8 mouse cellular contexts compared by ENCODE assay signal in the genomic region with DNA sequence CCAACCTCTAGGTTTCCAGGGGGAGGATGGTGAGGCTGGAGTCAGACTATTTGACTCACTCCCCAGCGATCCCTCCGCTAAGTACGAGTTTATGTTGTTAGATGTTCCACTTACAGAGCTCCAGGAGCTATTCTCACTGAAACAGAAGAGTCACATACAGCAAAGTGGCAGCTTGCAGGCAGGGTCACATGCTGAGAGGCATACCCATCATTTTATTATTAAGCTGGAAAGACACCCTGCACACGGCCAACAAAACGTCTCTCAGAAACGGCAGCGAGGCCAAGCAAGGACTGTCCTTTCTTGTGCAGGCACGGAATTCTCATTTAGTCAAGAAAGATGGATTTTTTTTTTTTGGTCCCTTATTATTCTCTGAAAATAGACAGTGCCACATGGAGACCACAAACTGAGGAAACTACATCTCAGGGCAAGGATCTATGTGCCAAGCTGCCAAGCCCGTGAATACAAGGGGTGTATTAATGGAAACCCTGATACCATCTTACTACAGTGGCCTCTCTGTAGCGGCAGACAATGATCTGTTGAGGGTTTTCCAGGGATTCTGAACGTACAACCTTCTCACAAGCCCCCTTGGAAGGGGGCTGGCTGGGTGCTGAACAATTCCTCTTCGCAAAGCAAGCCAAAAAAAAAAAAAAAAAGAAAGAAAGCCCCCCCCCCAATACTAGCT. TPM values are rescaled to one million over a fixed set of nuclear protein-coding genes. Genes with fewer than 3 reads are reported as not detected.
DNase-seq lines count a peak whose midpoint lies in the region; ATAC-seq and TF ChIP-seq lines count a peak whose summit lies in the region.

No protein-coding gene starts in this region.

- 19% methylated on average over 12 of the region's 12 CpGs for WGBS in heart, embryonic 15.5 days
- 29% methylated on average over 12 of the region's 12 CpGs for WGBS in embryonic facial prominence, embryonic 14.5 days
- 36% methylated on average over 12 of the region's 12 CpGs for WGBS in limb, embryonic 15.5 days

- no peaks in the 10 kb centered on the region for H3K27me3 ChIP-seq in heart, embryonic 15.5 days
- no peaks in the 10 kb centered on the region for H3K27me3 ChIP-seq in MEL (ENCODE audit: control insufficient read depth in 1 of 2, insufficient read depth in 2 of 2, low read length in 2 of 2)
- H3K27me3 ChIP-seq in embryonic facial prominence, embryonic 14.5 days (replicated peaks; ENCODE audit: control insufficient read depth, insufficient read depth, low read length): no peaks in the 10 kb centered on the region
- no peaks in the 10 kb centered on the region for H3K27me3 ChIP-seq in limb, embryonic 15.5 days

- H3K79me2 ChIP-seq in MEL (ENCODE audit: control insufficient read depth, insufficient read depth, low read length, poor library complexity): peaks cover 61% of the 10 kb centered on the region

- H3K9me3 ChIP-seq in heart, embryonic 15.5 days (replicated peaks): no peaks in the 10 kb centered on the region
- no peaks in the 10 kb centered on the region for H3K9me3 ChIP-seq in MEL (replicated peaks; ENCODE audit: insufficient read depth, low read length)
- H3K9me3 ChIP-seq in embryonic facial prominence, embryonic 14.5 days (ENCODE audit: control insufficient read depth, low read length): no peaks in the 10 kb centered on the region
- H3K9me3 ChIP-seq in limb, embryonic 15.5 days: no peaks in the 10 kb centered on the region

- peak overlapping the region; percentile 97 for H3K27ac ChIP-seq in heart, embryonic 15.5 days
- H3K27ac ChIP-seq in MEL (ENCODE audit: control insufficient read depth, low read depth, low read length): peak overlapping the region; percentile 81
- H3K27ac ChIP-seq in embryonic facial prominence, embryonic 14.5 days (replicated peaks; ENCODE audit: low read depth, low read length): peak overlapping the region; percentile 95
- peak overlapping the region; percentile 95 for H3K27ac ChIP-seq in limb, embryonic 15.5 days

- no peak for TF ChIP-seq CTCF in MEL (IDR thresholded peaks at IDR 0.05 in 2 of 3, conservative IDR thresholded peaks at IDR 0.05 in 1 of 3; ENCODE audit: control insufficient read depth in 1 of 3, insufficient read depth in 1 of 3, low read depth in 2 of 3, low read length in 3 of 3, poor library complexity in 1 of 3, severe bottlenecking in 1 of 3)

- H3K4me2 ChIP-seq in heart, embryonic 15.5 days: peak overlapping the region; percentile 74
- H3K4me2 ChIP-seq in embryonic facial prominence, embryonic 14.5 days (ENCODE audit: low read depth, low read length): peak overlapping the region; percentile 89
- peak overlapping the region; percentile 75 for H3K4me2 ChIP-seq in limb, embryonic 15.5 days

- no peaks in the 10 kb centered on the region for H3K36me3 ChIP-seq in heart, embryonic 15.5 days
- H3K36me3 ChIP-seq in MEL (ENCODE audit: control insufficient read depth in 1 of 2, insufficient read depth in 2 of 2, low read length in 2 of 2): peaks cover 2 to 45% of the 10 kb centered on the region in 2 experiments
- peaks cover 17% of the 10 kb centered on the region; the same call in 1 of the 2 replicates for H3K36me3 ChIP-seq in embryonic facial prominence, embryonic 14.5 days (ENCODE audit: control insufficient read depth, insufficient read depth, low read length)
- no peaks in the 10 kb centered on the region for H3K36me3 ChIP-seq in limb, embryonic 15.5 days

- no peak for TF ChIP-seq EP300 in MEL (IDR thresholded peaks at IDR 0.05; ENCODE audit: low read depth in 1 of 2, low read length in 2 of 2)

- H3K9ac ChIP-seq in heart, embryonic 15.5 days: peak overlapping the region; percentile 98
- H3K9ac ChIP-seq in MEL (ENCODE audit: control insufficient read depth, low read depth, low read length, poor library complexity, severe bottlenecking): peak overlapping the region; percentile 73
- H3K9ac ChIP-seq in embryonic facial prominence, embryonic 14.5 days (ENCODE audit: low read depth, low read length): peak overlapping the region; percentile 96
- H3K9ac ChIP-seq in limb, embryonic 15.5 days: peak overlapping the region; percentile 91

- TF ChIP-seq POLR2A in MEL (IDR thresholded peaks at IDR 0.05; ENCODE audit: control insufficient read depth in 1 of 2, insufficient read depth in 1 of 2, low read depth in 1 of 2, low read length in 2 of 2, poor library complexity in 1 of 2): no peak

- TF ChIP-seq RAD21 in MEL (IDR thresholded peaks at IDR 0.05; ENCODE audit: low read depth, low read length): no peak

- ATAC-seq in heart, embryonic 15.5 days (replicated peaks; ENCODE audit: insufficient number of reproducible peaks, insufficient read depth, low FRiP score, low read depth): no peak
- ATAC-seq in embryonic facial prominence, embryonic 14.5 days (ENCODE audit: low read depth): peak; percentile 11; the same call in 1 of the 2 replicates
- ATAC-seq in limb, embryonic 15.5 days (ENCODE audit: insufficient number of reproducible peaks, low FRiP score, low TSS enrichment, low read depth): no peak
- no peak for ATAC-seq in monocyte, adult 5-6 weeks (replicated peaks; ENCODE audit: insufficient number of reproducible peaks, low FRiP score, low TSS enrichment, poor library complexity, severe bottlenecking)

- peaks cover 54% of the 10 kb centered on the region for H3K4me1 ChIP-seq in heart, embryonic 15.5 days (replicated peaks)
- H3K4me1 ChIP-seq in MEL (ENCODE audit: control insufficient read depth in 1 of 2, insufficient read depth in 2 of 2, low read length in 2 of 2): peaks cover 24 to 41% of the 10 kb centered on the region in 2 experiments
- peaks cover 19% of the 10 kb centered on the region for H3K4me1 ChIP-seq in embryonic facial prominence, embryonic 14.5 days (ENCODE audit: control insufficient read depth, insufficient read depth, low read length)
- H3K4me1 ChIP-seq in limb, embryonic 15.5 days: peaks cover 48% of the 10 kb centered on the region

- H3K4me3 ChIP-seq in heart, embryonic 15.5 days: peak overlapping the region; percentile 80
- H3K4me3 ChIP-seq in MEL (ENCODE audit: control insufficient read depth in 1 of 2, insufficient read depth in 1 of 2, low read depth in 2 of 2, low read length in 2 of 2): peak overlapping the region; percentile 73 to 90
- peak overlapping the region; percentile 94 for H3K4me3 ChIP-seq in embryonic facial prominence, embryonic 14.5 days (ENCODE audit: low read depth, low read length)
- peak overlapping the region; percentile 83 for H3K4me3 ChIP-seq in limb, embryonic 15.5 days

- no peak for DNase-seq in heart, adult 11 months
- peak; percentile 62 for DNase-seq in MEL (ENCODE audit: low read depth, low spot score)
- DNase-seq in embryonic facial prominence, embryonic 14.5 days (ENCODE audit: low spot score): peak; percentile 32
- no peak for DNase-seq in left cerebral cortex, adult 11 months (ENCODE audit: low spot score)
- no peak for DNase-seq in right cerebral cortex, postnatal 10 days (ENCODE audit: low spot score in 2 of 2)

TF ChIP-seq in MEL, 35 proteins besides CTCF, POLR2A, EP300 and RAD21:
- TF ChIP-seq GABPA (IDR thresholded peaks at IDR 0.05; ENCODE audit: low read depth, low read length) (no peak), JUND (IDR thresholded peaks at IDR 0.05; ENCODE audit: low read depth, low read length) (no peak), UBTF (IDR thresholded peaks at IDR 0.05; ENCODE audit: borderline replicate concordance, insufficient read depth, low read depth, low read length) (no peak), MXI1 (IDR thresholded peaks at IDR 0.05; ENCODE audit: low read depth, low read length) (no peak; the same call in 1 of the 2 replicates), RCOR1 (IDR thresholded peaks at IDR 0.05; ENCODE audit: low read depth, low read length) (no peak), ELF1 (IDR thresholded peaks at IDR 0.05; ENCODE audit: low read depth, low read length) (no peak)

RNA-seq across cellular contexts. Expression of gene Vps37b, which starts 1.5 kb away (rescaled TPM):
- 49.9 and 56.0 TPM in 2 replicates for polyA plus RNA-seq in heart, embryonic 15.5 days (2015; fragmentation: Nextera tagmentation; extraction: Ambion mirVana)
- 27.4 and 28.6 TPM in 2 replicates for total RNA-seq in MEL (2012; rRNA removed)
- polyA plus RNA-seq in MEL (2012; ENCODE audit: insufficient read depth in 1 of 2, insufficient read length in 2 of 2, low read depth in 1 of 2, low replicate concordance in 2 of 2, missing spikeins in 1 of 2): 10 to 100 TPM in 1 of 2 experiments, not detected in 1; 66.0 TPM
- 30.4 and 31.7 TPM in 2 replicates for polyA plus RNA-seq in embryonic facial prominence, embryonic 14.5 days (2014; fragmentation: Nextera tagmentation; extraction: Ambion mirVana)
- polyA plus RNA-seq in limb, embryonic 15.5 days (2015; fragmentation: Nextera tagmentation; extraction: Ambion mirVana): 34.7 and 37.8 TPM in 2 replicates
- 118 to 126 TPM (median 121 TPM) in 3 replicates for total RNA-seq in monocyte, adult 5-6 weeks (2017)

RNA-seq across cellular contexts. Expression of gene Hip1r, which starts 57.1 kb away (rescaled TPM):
- 6.6 and 9.7 TPM in 2 replicates for polyA plus RNA-seq in heart, embryonic 15.5 days (2015; fragmentation: Nextera tagmentation; extraction: Ambion mirVana)
- 14.9 and 16.6 TPM in 2 replicates for total RNA-seq in MEL (2012; rRNA removed)
- 10 to 100 TPM in 1 of 2 experiments, not detected in 1; 31.6 TPM for polyA plus RNA-seq in MEL (2012; ENCODE audit: insufficient read depth in 1 of 2, insufficient read length in 2 of 2, low read depth in 1 of 2, low replicate concordance in 2 of 2, missing spikeins in 1 of 2)
- 7.5 and 8.4 TPM in 2 replicates for polyA plus RNA-seq in embryonic facial prominence, embryonic 14.5 days (2014; fragmentation: Nextera tagmentation; extraction: Ambion mirVana)
- polyA plus RNA-seq in limb, embryonic 15.5 days (2015; fragmentation: Nextera tagmentation; extraction: Ambion mirVana): 12.4 and 17.4 TPM in 2 replicates
- 47.8 to 65.8 TPM (median 64.6 TPM) in 3 replicates for total RNA-seq in monocyte, adult 5-6 weeks (2017)

Comparison
In these comparisons a context has a peak if more than half of its experiments do, and no peak if none do; other contexts are left out.
1. DNase-seq: peak in MEL (single experiment) and embryonic facial prominence, embryonic 14.5 days (single experiment); none in heart, adult 11 months (single experiment), left cerebral cortex, adult 11 months (single experiment) and right cerebral cortex, postnatal 10 days (0 of 2).
2. Peak in every context shown above with its lines, with median percentiles within 50 percentile points of each other: H3K27ac ChIP-seq, H3K4me2 ChIP-seq, H3K4me3 ChIP-seq and H3K9ac ChIP-seq.